Mouse (Mus musculus): ENCODE measurements around the gene Vangl2. TPM values are rescaled to one million over a fixed set of nuclear protein-coding genes. Genes with fewer than 3 reads are reported as not detected.

Gene Vangl2
- polyA plus RNA-seq, 2 experiments: 0.69 to 0.73 TPM

DNA sequence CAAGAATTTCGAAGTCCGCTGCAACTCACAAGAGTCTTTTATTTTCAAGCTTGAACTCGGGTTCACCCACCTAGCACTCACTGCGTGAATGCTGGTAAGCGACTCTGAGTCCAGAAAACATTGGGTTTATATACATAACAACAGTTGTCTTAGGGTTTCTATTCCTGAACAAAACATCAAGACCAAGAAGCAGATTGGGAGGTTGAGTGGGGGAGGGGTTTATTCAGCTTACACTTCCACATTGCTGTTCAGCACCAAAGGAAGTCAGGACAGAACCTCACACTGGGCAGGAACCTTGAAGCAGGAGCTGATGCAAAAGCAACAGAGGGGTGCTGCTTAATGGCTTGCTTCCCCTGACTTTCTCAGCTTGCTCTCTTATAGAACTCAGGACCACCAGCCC, 67.5 kb downstream of the Vangl2 start:
- no peaks in the 10 kb centered on the region for H3K36me3 ChIP-seq (replicated peaks; ENCODE audit: control insufficient read depth, insufficient read depth, low read depth)
- no peaks in the 10 kb centered on the region for H3K4me1 ChIP-seq (replicated peaks; ENCODE audit: control insufficient read depth in 2 of 2, insufficient read depth in 2 of 2, low read length in 1 of 2)
- no peak overlapping the region for H3K4me3 ChIP-seq (ENCODE audit: insufficient read depth in 1 of 2, low read depth in 2 of 2, low read length in 2 of 2)
- H3K9me3 ChIP-seq (ENCODE audit: control insufficient read depth, low read length): no peaks in the 10 kb centered on the region
- no peaks in the 10 kb centered on the region for H3K27me3 ChIP-seq (ENCODE audit: control insufficient read depth, insufficient read depth, low read length)
- DNase-seq (ENCODE audit: low read depth in 3 of 3, low spot score in 3 of 3) (no peak), ATAC-seq (ENCODE audit: insufficient read depth) (no peak)
- TF ChIP-seq EP300 (IDR thresholded peaks at IDR 0.05; ENCODE audit: low read depth) (no peak), CTCF (IDR thresholded peaks at IDR 0.05; ENCODE audit: low read depth) (no peak)
- H3K27ac ChIP-seq: no peak overlapping the region
- WGBS (ENCODE audit: insufficient replicate concordance): 69% methylated on average over 5 of the region's 5 CpGs
- H3K9ac ChIP-seq (replicated peaks): no peak overlapping the region
- no peak overlapping the region for H3K4me2 ChIP-seq (ENCODE audit: low read depth)

DNA sequence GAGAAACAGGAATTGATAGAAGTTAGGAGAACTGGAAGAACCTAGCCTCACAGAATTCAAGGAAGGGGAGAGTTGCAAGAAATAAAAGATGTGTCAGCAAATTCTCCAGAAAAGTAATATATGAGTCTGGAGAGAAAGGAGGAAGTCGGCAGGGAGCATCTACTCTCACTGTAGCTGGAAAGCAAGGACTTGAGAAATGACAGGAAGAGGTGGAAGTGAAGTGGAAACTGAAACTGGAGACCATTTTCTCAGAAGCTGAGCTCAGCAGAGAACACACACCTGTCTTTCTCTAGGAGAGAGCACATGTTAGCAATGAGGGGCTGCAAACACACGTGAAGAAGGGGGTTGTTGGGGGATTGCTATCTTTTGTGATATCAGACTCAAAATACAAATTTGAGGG, 70.8 kb downstream of the Vangl2 start:
- Histone ChIP-seq H3K36me3 (replicated peaks; ENCODE audit: control insufficient read depth, insufficient read depth, low read depth) (no peaks in the 10 kb centered on the region), H3K9me3 (ENCODE audit: control insufficient read depth, low read length) (no peaks in the 10 kb centered on the region), H3K27me3 (ENCODE audit: control insufficient read depth, insufficient read depth, low read length) (no peaks in the 10 kb centered on the region), H3K4me3 (ENCODE audit: insufficient read depth in 1 of 2, low read depth in 2 of 2, low read length in 2 of 2) (no peak overlapping the region), H3K27ac (no peak overlapping the region), H3K9ac (replicated peaks) (no peak overlapping the region), H3K4me2 (ENCODE audit: low read depth) (no peak overlapping the region), H3K4me1 (replicated peaks; ENCODE audit: control insufficient read depth in 2 of 2, insufficient read depth in 2 of 2, low read length in 1 of 2) (no peaks in the 10 kb centered on the region)
- no peak for DNase-seq (ENCODE audit: low read depth in 3 of 3, low spot score in 3 of 3)
- TF ChIP-seq CTCF (IDR thresholded peaks at IDR 0.05; ENCODE audit: low read depth): no peak
- TF ChIP-seq EP300 (IDR thresholded peaks at IDR 0.05; ENCODE audit: low read depth): no peak
- 20% methylated on average over 2 of the region's 2 CpGs for whole genome bisulfite sequencing (ENCODE audit: insufficient replicate concordance)
- no peak for ATAC-seq (ENCODE audit: insufficient read depth)

DNA sequence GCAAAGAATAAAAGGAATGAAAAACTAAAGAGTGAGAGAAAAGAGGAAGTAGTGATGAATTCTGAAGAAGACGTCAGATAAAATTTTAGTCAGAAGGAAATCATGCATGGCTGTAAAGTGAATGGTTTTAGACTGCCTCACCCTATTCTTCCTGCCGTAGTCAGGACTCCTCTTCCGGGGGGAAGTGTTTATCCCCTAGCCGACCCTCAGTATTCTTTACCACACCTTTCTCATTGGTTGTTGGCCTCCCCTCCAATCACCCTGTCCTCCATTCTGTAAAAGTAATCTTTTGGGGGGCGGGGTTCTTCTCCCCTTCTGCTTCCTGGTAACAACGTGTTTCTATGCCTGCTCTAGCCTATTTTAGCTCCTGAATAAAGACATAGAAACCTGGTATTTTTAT, 73.2 kb downstream of the Vangl2 start:
- H3K4me1 ChIP-seq (replicated peaks; ENCODE audit: control insufficient read depth in 2 of 2, insufficient read depth in 2 of 2, low read length in 1 of 2): no peaks in the 10 kb centered on the region
- no peak overlapping the region for H3K4me2 ChIP-seq (ENCODE audit: low read depth)
- no peak overlapping the region for H3K27ac ChIP-seq
- ATAC-seq (ENCODE audit: insufficient read depth): no peak
- no peak for DNase-seq (ENCODE audit: low read depth in 3 of 3, low spot score in 3 of 3)
- no peaks in the 10 kb centered on the region for H3K27me3 ChIP-seq (ENCODE audit: control insufficient read depth, insufficient read depth, low read length)
- no peaks in the 10 kb centered on the region for H3K36me3 ChIP-seq (replicated peaks; ENCODE audit: control insufficient read depth, insufficient read depth, low read depth)
- WGBS (ENCODE audit: insufficient replicate concordance): 21% methylated on average over 6 of the region's 6 CpGs
- no peak overlapping the region for H3K4me3 ChIP-seq (ENCODE audit: insufficient read depth in 1 of 2, low read depth in 2 of 2, low read length in 2 of 2)
- no peak for TF ChIP-seq CTCF (IDR thresholded peaks at IDR 0.05; ENCODE audit: low read depth)
- TF ChIP-seq EP300 (IDR thresholded peaks at IDR 0.05; ENCODE audit: low read depth): no peak
- H3K9ac ChIP-seq (replicated peaks): no peak overlapping the region
- no peaks in the 10 kb centered on the region for H3K9me3 ChIP-seq (ENCODE audit: control insufficient read depth, low read length)

Other genes starting within 250 kb of the Vangl2 start
- 1.8 and 3.6 TPM in 2 replicates for gene Cd84, start 188.7 kb downstream of the Vangl2 start, polyA plus RNA-seq (2012; rRNA removed)
- 4.7 and 6.0 TPM in 2 replicates for gene Cd84, start 188.7 kb downstream of the Vangl2 start, polyA plus RNA-seq (2014; fragmentation: Nextera tagmentation; extraction: Ambion mirVana)
- gene Gm10521, start 132.8 kb downstream of the Vangl2 start, polyA plus RNA-seq (2012; rRNA removed): 0.28 and 0.42 TPM in 2 replicates
- 0.05 TPM in 1 of 2 replicates, not detected in the other for gene Gm10521, start 132.8 kb downstream of the Vangl2 start, polyA plus RNA-seq (2014; fragmentation: Nextera tagmentation; extraction: Ambion mirVana)
- 0.17 and 0.23 TPM in 2 replicates for gene Slamf6, start 110.9 kb downstream of the Vangl2 start, polyA plus RNA-seq (2012; rRNA removed)
- gene Slamf6, start 110.9 kb downstream of the Vangl2 start, polyA plus RNA-seq (2014; fragmentation: Nextera tagmentation; extraction: Ambion mirVana): 0.72 and 0.93 TPM in 2 replicates
- not detected in 2 replicates for gene Nhlh1, start 29.1 kb upstream of the Vangl2 start, polyA plus RNA-seq (2012; rRNA removed)
- not detected in 2 replicates for gene Nhlh1, start 29.1 kb upstream of the Vangl2 start, polyA plus RNA-seq (2014; fragmentation: Nextera tagmentation; extraction: Ambion mirVana)
- gene Copa, start 54.1 kb upstream of the Vangl2 start, polyA plus RNA-seq (2012; rRNA removed): 28.9 and 29.1 TPM in 2 replicates
- 49.6 and 54.6 TPM in 2 replicates for gene Copa, start 54.1 kb upstream of the Vangl2 start, polyA plus RNA-seq (2014; fragmentation: Nextera tagmentation; extraction: Ambion mirVana)
- 22.2 and 22.6 TPM in 2 replicates for gene Ncstn, start 54.4 kb upstream of the Vangl2 start, polyA plus RNA-seq (2012; rRNA removed)
- 24.6 and 28.4 TPM in 2 replicates for gene Ncstn, start 54.4 kb upstream of the Vangl2 start, polyA plus RNA-seq (2014; fragmentation: Nextera tagmentation; extraction: Ambion mirVana)
- gene Pex19, start 98.3 kb upstream of the Vangl2 start, polyA plus RNA-seq (2012; rRNA removed): 19.8 and 20.1 TPM in 2 replicates
- 30.1 and 32.9 TPM in 2 replicates for gene Pex19, start 98.3 kb upstream of the Vangl2 start, polyA plus RNA-seq (2014; fragmentation: Nextera tagmentation; extraction: Ambion mirVana)
- gene Dcaf8, start 119.6 kb upstream of the Vangl2 start, polyA plus RNA-seq (2012; rRNA removed): 25.4 and 34.6 TPM in 2 replicates
- gene Dcaf8, start 119.6 kb upstream of the Vangl2 start, polyA plus RNA-seq (2014; fragmentation: Nextera tagmentation; extraction: Ambion mirVana): 36.2 and 40.1 TPM in 2 replicates
- 10.4 and 11.1 TPM in 2 replicates for gene Pea15a, start 178.4 kb upstream of the Vangl2 start, polyA plus RNA-seq (2012; rRNA removed)
- 14.4 and 16.5 TPM in 2 replicates for gene Pea15a, start 178.4 kb upstream of the Vangl2 start, polyA plus RNA-seq (2014; fragmentation: Nextera tagmentation; extraction: Ambion mirVana)
- 0.09 and 0.11 TPM in 2 replicates for gene Casq1, start 191.4 kb upstream of the Vangl2 start, polyA plus RNA-seq (2012; rRNA removed)
- 0.22 TPM in 1 of 2 replicates, not detected in the other for gene Casq1, start 191.4 kb upstream of the Vangl2 start, polyA plus RNA-seq (2014; fragmentation: Nextera tagmentation; extraction: Ambion mirVana)
- gene Atp1a4, start 230.0 kb upstream of the Vangl2 start, polyA plus RNA-seq (2012; rRNA removed): 0.01 TPM in 1 of 2 replicates, not detected in the other
- gene Atp1a4, start 230.0 kb upstream of the Vangl2 start, polyA plus RNA-seq (2014; fragmentation: Nextera tagmentation; extraction: Ambion mirVana): not detected in 2 replicates
- gene Igsf8, start 233.2 kb upstream of the Vangl2 start, polyA plus RNA-seq (2012; rRNA removed): 12.7 and 15.4 TPM in 2 replicates
- gene Igsf8, start 233.2 kb upstream of the Vangl2 start, polyA plus RNA-seq (2014; fragmentation: Nextera tagmentation; extraction: Ambion mirVana): 11.0 and 11.6 TPM in 2 replicates